Mouse (Mus musculus) frontal cortex, postnatal 10 days (tissue): ENCODE results near the gene Myzap.
A peak's percentile ranks its signal among the peaks of the same experiment; 100 is the strongest.
"Not testable (repeated sequence)": the region's sequence is repeated elsewhere in the genome, so short reads cannot be mapped to it uniquely, and the experiment has no call there.

Experiments
- DNase-seq, 2 experiments: peaks; one replicate each; pipeline ENCODE4 v3.0.0; 2022; ENCODE audit warnings: low spot score in 2 of 2, mixed read lengths in 1 of 2

The Myzap gene

GRCm38 (mm10) chr9:71483872-71484271 lies 108.3 kb downstream of the Myzap start:
- not testable (repeated sequence) for DNase-seq

GRCm38 (mm10) chr9:71480305-71480704 lies 111.9 kb downstream of the Myzap start:
- no peak for DNase-seq

GRCm38 (mm10) chr9:71479413-71479812 lies 112.7 kb downstream of the Myzap start:
- no peak for DNase-seq

GRCm38 (mm10) chr9:71478596-71478995 lies 113.6 kb downstream of the Myzap start:
- no peak for DNase-seq

DNA sequence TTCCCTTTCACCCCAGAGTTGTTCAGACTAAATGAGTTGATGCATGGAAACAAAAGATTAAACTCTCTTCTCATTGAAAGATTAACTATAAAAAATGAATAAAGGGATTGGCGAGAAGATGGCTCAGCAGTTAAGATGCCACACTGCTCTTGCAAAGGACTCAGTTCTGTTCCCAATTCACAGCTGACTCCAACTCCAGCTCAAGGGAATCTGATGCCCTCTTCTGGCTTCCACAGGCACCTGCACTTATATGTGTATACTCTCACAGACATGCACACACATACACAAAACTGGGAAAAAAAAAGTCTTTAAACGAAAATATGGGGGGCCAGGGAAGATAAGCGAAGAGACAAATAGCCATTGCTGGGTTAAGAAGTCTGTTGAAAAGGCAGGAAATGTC lies 115.6 kb downstream of the Myzap start:
- no peak for DNase-seq

GRCm38 (mm10) chr9:71475536-71475935 lies 116.6 kb downstream of the Myzap start:
- DNase-seq, result no peak

DNA sequence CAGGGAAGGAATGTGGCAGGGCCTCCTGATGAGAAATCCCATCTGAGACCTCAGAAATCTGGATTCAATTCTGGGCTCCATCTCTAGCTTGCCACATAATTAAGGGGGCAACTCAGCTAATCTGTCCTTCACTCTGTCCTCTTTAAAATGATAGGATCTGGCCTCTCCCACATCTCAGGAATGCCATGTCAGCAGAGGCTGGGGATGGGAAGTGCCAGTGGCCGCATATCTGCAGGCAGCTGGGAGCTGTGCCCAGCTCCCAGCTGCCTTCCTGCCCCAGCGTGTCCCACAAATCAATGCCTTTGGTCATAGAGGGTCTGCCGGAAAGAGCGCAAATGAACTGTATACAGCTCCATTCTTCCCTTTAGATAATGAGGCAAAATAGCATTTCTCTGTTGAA lies 124.7 kb downstream of the Myzap start:
- DNase-seq, result no peak

- peak in 1 of 2 experiments; percentile 20 for DNase-seq
Observed at GRCm38 (mm10) chr9:71466111-71466510, 126.0 kb downstream of the Myzap start.

DNA sequence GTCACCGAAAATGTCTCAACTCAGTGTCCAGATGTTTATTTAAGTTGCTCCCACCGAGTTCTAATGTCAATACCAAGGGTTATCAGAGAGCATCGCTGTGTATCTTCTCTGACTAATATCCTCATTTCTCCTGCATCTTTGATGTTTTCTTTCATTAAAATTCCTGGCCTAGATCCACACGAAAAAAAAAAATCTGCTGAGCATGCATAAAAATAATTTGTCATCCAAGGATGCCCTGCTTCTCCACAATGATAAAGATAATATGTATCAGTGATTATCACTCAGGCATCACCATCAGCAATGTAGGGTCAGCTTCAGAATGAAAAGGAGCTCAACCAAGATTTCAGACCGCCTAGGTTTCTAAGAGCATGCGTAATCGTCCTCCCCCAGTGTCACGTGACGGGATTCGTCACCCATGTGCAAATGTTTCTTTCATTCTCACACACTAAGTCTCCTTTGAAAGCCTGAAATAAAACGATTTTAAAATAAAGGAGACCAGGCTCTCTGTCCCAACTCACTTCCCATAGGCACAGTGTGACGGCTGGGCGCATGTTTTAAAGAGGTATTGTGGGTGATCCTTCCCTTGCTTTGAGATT lies 129.0 kb downstream of the Myzap start:
- no peak for DNase-seq

DNA sequence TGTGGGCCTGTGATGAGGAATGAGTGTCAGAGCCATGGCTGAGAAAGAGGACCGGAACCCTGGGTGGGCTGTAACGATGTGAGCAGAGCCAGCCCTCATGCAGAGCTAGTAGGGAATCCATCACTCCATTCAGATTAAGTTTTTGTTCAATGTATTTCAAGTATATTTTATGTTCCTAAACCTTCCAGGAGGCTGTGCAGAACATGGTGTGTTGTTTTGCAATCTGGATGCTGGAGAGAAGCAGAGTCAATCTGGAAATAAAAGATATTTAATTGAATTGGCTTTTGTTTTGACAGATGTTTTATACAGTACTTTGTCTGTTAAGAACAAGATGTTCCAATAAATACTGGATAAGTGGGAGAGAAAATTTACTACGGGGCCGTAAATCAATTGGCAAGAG lies 135.4 kb downstream of the Myzap start:
- no peak for DNase-seq
